Mouse (Mus musculus) thymus, postnatal 0 days (tissue): Measurements from ENCODE around the gene Opalin. TPM values are rescaled to one million over a fixed set of nuclear protein-coding genes. Genes with fewer than 3 reads are reported as not detected.

Source experiments
- DNase-seq: peaks from one replicate; pipeline ENCODE4 v3.0.0-alpha.2; 2015; ENCODE audit warnings: low spot score
- polyA plus RNA-seq: library from polyadenylated mRNA; unstranded; fragments of >200 nt; fragmentation: Nextera tagmentation; extraction: Ambion mirVana; gene quantifications from 2 replicates; pipeline ENCODE4 v1.2.1, GENCODE M21; 2015

The Opalin gene
- polyA plus RNA-seq, 1 experiment from 2014 or later = 0.12 TPM

DNA sequence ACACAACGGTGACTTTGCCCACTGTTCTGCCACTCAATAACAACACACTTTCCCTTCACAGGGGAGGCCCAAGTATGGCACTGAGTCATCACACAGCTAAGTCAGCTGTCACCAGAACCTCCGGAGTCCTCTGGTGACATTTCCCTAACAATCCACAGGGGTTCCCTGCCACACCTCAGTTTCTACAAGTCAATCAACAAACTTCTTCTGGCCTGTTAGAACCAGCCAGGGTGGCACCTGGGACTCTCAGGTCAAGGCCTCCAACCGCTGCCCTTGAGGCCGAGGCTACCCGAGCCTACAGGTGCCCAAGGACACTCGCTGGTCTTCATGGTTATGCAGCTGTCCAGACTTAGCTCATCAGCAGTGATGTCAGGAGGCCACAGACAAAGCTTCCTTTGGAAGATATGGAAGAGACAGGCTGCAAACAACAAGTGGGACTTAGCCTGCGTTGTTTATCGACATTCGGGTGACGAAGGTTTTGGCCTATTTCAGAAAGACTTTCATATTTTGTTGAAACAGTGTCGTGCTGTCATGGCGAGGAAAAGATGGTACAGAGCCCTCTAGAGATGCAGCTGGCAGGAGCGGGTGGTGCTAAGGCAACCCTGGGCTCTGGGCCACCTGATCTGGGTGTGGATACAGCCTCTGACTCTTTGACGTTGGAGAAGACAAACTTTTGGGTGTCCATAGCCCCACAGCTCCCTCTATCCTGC lies 3.0 kb downstream of the Opalin start:
- DNase-seq = no peak

DNA sequence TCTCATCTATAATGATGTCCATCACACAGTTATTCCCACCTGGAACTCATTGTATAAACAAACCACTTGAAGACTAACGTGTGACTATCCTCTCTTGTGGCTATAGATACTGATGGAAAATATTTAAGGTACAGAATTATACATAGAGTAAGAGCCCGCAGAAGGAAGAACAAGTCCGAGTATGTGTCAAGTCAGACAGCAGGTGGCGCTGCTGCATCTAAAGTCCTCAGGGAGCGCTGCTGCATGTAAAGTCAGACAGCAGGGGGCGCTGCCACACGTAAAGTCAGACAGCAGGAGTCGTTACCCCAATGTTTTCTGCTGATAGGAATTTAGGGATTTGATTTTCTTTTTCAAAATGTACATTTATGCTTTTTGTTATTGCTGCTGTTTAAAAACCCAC lies 5.4 kb downstream of the Opalin start:
- peak; percentile 94 for DNase-seq

DNA sequence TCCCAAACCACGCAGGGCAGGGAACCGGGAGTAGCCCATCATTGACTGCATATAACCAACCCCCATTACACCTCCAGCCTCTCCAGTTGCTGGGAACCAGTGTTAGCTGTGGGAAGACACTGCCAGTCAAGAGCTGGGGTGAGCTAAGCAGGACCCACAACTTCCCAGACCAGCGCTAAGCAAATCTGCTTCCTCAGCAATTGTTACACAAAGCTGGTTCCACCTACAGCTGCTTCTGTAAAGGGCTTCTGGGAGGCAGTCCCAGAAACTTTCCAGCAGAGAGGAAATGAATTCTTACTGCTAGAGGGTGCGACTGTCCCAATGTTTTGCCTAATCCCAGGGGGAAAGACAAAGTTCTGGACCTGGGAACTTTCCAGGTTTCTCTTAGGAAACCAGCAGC lies 22.2 kb downstream of the Opalin start:
- no peak for DNase-seq

DNA sequence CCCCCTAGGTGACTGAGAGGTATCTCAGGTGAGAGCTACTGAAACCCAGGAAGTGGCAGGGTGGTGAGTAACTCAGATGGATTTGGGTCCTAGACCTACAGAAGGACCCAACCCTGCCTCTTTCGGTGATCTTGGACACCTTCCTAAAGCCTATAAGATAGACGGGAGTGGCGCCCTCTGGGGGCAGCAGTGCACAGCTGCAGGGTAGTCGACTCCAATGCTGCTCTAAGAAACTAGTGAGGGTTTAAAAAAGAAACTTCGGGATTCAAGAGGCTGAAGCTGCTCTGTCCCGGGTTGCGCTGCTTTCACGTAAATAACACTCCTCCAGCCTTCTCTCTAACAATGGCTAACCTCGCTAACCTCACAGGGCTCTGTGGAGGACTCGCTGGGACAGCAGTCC lies 23.4 kb downstream of the Opalin start:
- DNase-seq = peak; percentile 83

DNA sequence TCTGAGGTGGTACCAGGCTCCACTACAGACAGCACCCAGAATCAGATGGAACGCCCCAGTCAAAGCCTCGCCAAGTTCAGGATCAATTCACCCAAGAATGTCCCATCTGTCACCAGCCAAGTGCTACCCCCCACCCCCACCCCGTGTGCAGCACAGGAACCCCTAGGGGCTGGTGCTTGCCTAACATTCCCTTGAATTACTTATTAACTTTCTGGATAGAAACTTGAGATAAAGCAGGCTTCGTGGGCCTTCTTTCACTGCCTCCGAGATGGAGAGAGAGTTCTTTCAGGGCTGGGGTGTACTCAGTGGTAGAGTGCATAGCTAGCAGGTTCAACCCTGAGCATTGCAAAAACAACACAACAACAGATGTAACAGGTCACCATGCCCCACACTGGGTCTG lies 24.7 kb downstream of the Opalin start:
- no peak for DNase-seq

GRCm38 (mm10) chr19:41051714-41052113 lies 25.2 kb downstream of the Opalin start:
- DNase-seq = no peak

GRCm38 (mm10) chr19:41048187-41048559 lies 28.7 kb downstream of the Opalin start:
- no peak for DNase-seq

GRCm38 (mm10) chr19:41047437-41048186 lies 29.3 kb downstream of the Opalin start:
- DNase-seq = no peak

DNA sequence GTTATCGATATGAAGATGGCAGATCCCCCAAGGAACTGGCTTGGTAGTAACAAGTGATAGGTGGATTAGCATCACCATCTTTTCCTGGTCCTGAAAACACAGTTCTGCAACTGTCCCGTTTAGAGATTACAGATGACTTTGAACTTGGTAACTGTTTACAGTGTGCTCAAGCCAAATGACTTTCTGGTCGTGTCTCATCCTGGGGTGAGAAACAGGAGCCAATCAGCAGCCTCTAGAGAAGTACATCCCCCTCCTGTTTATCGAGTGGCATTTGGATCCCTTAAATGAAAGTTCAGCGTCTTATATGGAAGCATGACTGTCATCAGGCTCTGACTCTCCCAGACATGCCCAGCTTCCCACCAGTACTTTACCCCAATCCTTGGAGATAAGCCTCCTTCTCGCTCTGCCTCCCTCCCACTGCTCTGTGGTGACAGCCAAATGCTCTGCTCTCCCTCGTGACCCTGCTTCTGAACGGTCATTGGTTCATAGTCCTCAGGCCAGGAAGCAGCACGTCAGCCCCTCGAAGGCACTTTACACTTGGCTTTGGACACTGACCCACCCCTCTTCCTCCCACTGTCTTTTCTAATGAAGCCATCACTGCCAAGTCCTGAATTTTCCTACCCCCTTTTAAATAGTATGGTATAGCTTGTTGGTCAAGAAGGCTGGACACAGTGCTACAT lies 31.7 kb downstream of the Opalin start:
- DNase-seq = no peak

GRCm38 (mm10) chr19:41039110-41039509 lies 37.8 kb downstream of the Opalin start:
- peak; percentile 88 for DNase-seq

DNA sequence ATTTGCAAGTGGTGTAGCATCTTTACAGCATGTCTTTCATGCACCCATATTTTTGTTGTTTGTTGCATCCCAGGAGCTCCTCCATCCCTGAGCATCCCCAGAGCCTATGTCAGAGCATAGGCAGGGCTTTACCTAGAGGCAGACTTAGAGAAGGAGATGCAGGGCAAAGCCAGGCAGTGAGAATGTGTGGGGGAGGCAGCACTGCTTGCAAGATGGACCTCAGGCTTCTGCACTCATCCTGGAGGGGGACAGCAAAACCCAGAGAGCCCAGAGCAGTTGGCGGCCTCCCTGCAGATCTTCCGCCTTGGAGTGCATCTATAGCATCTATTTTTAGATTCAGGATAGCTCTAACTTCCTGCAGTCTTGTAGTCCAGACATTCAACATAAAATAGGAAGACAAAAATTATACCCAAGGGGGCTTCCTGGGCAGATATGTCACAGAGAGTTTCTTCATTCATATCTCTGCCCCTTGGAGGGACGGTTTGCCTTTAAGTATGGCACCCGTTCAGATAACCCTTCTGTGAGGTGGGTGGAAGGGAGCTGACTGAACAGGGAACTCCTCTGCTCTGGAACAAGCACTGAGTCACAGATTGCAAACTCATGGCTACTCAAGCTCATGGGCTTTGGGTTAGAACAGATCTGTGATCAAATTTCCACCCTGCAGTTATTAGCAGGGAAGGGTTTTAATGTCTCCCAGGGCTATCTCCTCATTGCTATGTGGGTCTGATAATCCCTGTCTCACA lies 40.9 kb downstream of the Opalin start:
- DNase-seq = no peak

- DNase-seq = no peak
Observed at GRCm38 (mm10) chr19:41031869-41032268, 45.0 kb downstream of the Opalin start.

GRCm38 (mm10) chr19:41031009-41031408 lies 45.9 kb downstream of the Opalin start:
- peak; percentile 91 for DNase-seq

- DNase-seq = no peak
Observed at GRCm38 (mm10) chr19:41030161-41030560, 46.8 kb downstream of the Opalin start.

DNA sequence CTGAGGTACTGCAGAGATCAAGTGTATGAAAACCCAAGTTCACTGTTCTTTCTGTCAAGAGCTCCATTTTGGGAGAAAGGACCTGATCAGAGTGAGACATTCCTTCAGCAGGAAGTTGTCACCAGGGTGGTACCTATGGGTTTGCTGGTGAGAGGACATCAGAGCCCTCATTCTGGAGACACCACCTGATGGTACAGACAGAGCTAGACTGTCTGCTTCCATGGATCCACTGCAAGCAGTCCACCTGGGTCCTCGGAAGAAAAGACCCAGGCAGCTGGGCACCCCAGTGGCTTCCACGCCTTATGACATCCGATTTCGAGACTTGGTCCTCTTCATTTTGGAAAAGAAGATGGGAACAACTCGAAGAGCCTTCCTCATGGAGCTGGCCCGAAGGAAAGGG lies 47.7 kb downstream of the Opalin start, which contains the start of gene Dntt:
Dntt (plus strand) TSS at position 57 of the 400 bp plus-strand sequence.
- no peak for DNase-seq

GRCm38 (mm10) chr19:41027601-41028000 lies 49.3 kb downstream of the Opalin start:
- DNase-seq = no peak

GRCm38 (mm10) chr19:41027024-41027423 lies 49.9 kb downstream of the Opalin start:
- peak; percentile 54 for DNase-seq

GRCm38 (mm10) chr19:41026551-41026950 lies 50.4 kb downstream of the Opalin start:
- DNase-seq = peak; percentile 54

DNA sequence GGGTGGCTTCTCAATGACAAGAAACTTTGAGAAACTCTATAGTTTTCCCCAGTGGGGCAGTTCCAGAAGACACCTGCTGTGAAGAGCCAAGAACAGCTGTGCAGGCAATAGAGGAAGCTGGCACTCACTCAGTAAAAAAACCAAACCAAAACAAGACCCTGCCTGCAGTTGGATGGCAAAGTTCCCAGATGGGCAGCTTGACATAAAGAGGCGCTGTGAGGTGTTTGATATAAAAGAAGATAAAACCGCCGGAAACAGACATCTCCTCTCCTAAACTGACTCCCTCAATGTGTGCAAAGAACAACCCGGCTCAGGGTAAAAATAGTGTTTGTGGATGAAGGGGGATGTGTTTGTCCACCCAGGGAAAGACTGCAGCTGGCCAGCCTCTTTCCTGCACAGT lies 54.7 kb downstream of the Opalin start:
- peak; percentile 83 for DNase-seq

- no peak for DNase-seq
Observed at GRCm38 (mm10) chr19:41020537-41020936, 56.4 kb downstream of the Opalin start.

- DNase-seq = peak; percentile 64
Observed at GRCm38 (mm10) chr19:41019164-41019675, 57.7 kb downstream of the Opalin start.
